Mouse (Mus musculus) heart, embryonic 10.5 days (tissue): ENCODE measurements around the gene Ralgps1. TPM values are rescaled to one million over a fixed set of nuclear protein-coding genes. Genes with fewer than 3 reads are reported as not detected.
A peak's percentile ranks its signal among the peaks of the same experiment; 100 is the strongest.
"Not testable (repeated sequence)": the region's sequence is repeated elsewhere in the genome, so short reads cannot be mapped to it uniquely, and the experiment has no call there.

Experiments used
- DNase-seq: peaks from one replicate; pipeline ENCODE4 v3.0.0-alpha.2; 2017; ENCODE audit warnings: low spot score
- H3K27ac ChIP-seq: fragments of 300-500 bp; sonication (generic); 2 replicates; pipeline ENCODE4 v1.5.1; 2016; ENCODE audit warnings: mild to moderate bottlenecking
- H3K27me3 ChIP-seq: fragments of 300-500 bp; sonication (generic); 2 replicates; pipeline ENCODE4 v1.6.1; 2016; ENCODE audit warnings: mild to moderate bottlenecking; ENCODE audit not compliant: poor library complexity, insufficient read depth, severe bottlenecking
- H3K36me3 ChIP-seq: fragments of 300-500 bp; sonication (generic); 2 replicates; pipeline ENCODE4 v1.6.1; 2016; ENCODE audit warnings: mild to moderate bottlenecking, moderate library complexity
- H3K4me1 ChIP-seq: fragments of 300-500 bp; sonication (generic); 2 replicates; pipeline ENCODE4 v1.6.1; 2016; ENCODE audit warnings: mild to moderate bottlenecking
- H3K4me3 ChIP-seq: fragments of 300-500 bp; sonication (generic); 2 replicates; pipeline ENCODE4 v1.5.1; 2016; ENCODE audit warnings: mild to moderate bottlenecking, moderate library complexity
- H3K9me3 ChIP-seq: fragments of 300-500 bp; sonication (generic); 2 replicates; pipeline ENCODE4 v1.6.1; 2016; ENCODE audit warnings: mild to moderate bottlenecking, moderate library complexity
- WGBS: fragments of 180-500 bp; shearing (Covaris S2); methylation state at CpG from one replicate; pipeline ENCODE4 v1.1.7; 2016; 5-methylcytosine and 5-hydroxymethylcytosine counted together
- polyA plus RNA-seq: library from polyadenylated mRNA; unstranded; fragments of >200 nt; fragmentation: Nextera tagmentation; extraction: Ambion mirVana; gene quantifications from 2 replicates; pipeline ENCODE4 v1.2.1, GENCODE M21; 2016

Gene Ralgps1
- polyA plus RNA-seq, 1 experiment from 2014 or later = 3.8 TPM

DNA sequence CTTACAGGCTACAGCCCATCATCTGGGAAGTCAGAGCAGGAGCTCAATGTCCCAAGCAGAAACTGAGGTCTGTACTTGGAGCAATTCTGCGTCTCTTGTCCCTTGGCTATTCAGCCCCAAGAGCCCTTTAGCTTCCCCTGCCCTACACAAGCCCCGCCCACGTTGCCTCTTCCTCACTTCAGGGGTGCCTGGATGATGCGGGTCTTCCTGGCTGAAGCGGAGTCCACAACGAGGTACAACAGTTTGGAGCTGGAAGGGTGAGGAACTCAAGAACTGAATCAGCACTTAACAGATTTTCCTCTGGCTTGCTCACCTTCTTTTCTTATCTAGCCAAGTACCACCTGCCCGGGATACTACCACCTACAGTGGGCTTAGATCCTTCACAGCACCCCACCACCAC is 239.0 kb downstream of the Ralgps1 start:
- Histone ChIP-seq H3K27me3 (peaks cover 34% of the 10 kb centered on the region), H3K36me3 (no peaks in the 10 kb centered on the region), H3K4me1 (peaks cover 32% of the 10 kb centered on the region), H3K9me3 (no peaks in the 10 kb centered on the region), H3K4me3 (no peak overlapping the region), H3K27ac (no peak overlapping the region)
- DNase-seq = no peak
- 8% methylated on average over 7 of the region's 7 CpGs for WGBS

- WGBS = under 1% methylated on average over 22 of the region's 22 CpGs
- Histone ChIP-seq H3K27ac (peak within 1 kb of the TSS; percentile 88), H3K4me1 (peaks cover 32% of the 10 kb centered on the region), H3K36me3 (no peaks in the 10 kb centered on the region), H3K4me3 (peak within 1 kb of the TSS; percentile 85), H3K9me3 (no peaks in the 10 kb centered on the region), H3K27me3 (peaks cover 30% of the 10 kb centered on the region)
- peak; percentile 89 for DNase-seq
Observed at GRCm38 (mm10) chr2:33131500-33132092, 239.7 kb downstream of the Ralgps1 start, which contains the start of gene Garnl3. Garnl3 (minus strand) TSS chr2:33131654.

GRCm38 (mm10) chr2:33130526-33131483 is 240.5 kb downstream of the Ralgps1 start:
- Histone ChIP-seq H3K9me3 (no peaks in the 10 kb centered on the region), H3K36me3 (no peaks in the 10 kb centered on the region), H3K4me1 (peaks cover 32% of the 10 kb centered on the region), H3K4me3 (peak overlapping the region; percentile 85), H3K27me3 (peaks cover 30% of the 10 kb centered on the region), H3K27ac (peak overlapping the region; percentile 88)
- WGBS = under 1% methylated on average over 55 of the region's 55 CpGs
- DNase-seq = peak; percentile 100

GRCm38 (mm10) chr2:33130141-33130525 is 241.2 kb downstream of the Ralgps1 start:
- under 1% methylated on average over 33 of the region's 33 CpGs for WGBS
- Histone ChIP-seq H3K9me3 (no peaks in the 10 kb centered on the region), H3K4me1 (peaks cover 32% of the 10 kb centered on the region), H3K27ac (peak overlapping the region; percentile 88), H3K27me3 (peaks cover 30% of the 10 kb centered on the region), H3K4me3 (peak overlapping the region; percentile 85), H3K36me3 (no peaks in the 10 kb centered on the region)
- no peak for DNase-seq

DNA sequence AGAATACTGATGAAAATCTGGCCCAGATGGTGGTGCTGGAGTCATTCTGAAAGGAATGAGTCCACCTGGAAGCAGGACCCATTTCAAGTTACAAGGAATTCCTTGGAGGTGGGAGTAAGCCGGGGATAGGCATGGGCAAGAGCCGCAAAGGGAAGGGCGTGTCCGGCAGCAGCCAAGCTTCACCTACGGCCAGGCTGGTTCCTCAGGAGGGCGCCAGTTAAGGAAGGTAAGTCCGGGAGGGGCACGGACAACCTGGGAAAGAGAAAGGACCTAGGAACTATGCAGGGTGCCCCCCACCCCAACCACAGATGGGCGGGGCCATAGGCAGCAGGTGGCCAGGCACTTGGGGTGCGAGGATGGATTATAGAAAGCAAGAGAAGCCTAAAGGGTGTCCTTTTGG is 241.6 kb downstream of the Ralgps1 start:
- Histone ChIP-seq H3K27ac (peak overlapping the region; percentile 88), H3K27me3 (peaks cover 26% of the 10 kb centered on the region), H3K4me3 (peak overlapping the region; percentile 85), H3K36me3 (no peaks in the 10 kb centered on the region), H3K4me1 (peaks cover 32% of the 10 kb centered on the region), H3K9me3 (no peaks in the 10 kb centered on the region)
- DNase-seq = peak; percentile 80
- WGBS = 2% methylated on average over 10 of the region's 10 CpGs

- H3K27ac ChIP-seq = no peak overlapping the region
- H3K27me3 ChIP-seq = peaks cover 26% of the 10 kb centered on the region
- H3K36me3 ChIP-seq = no peaks in the 10 kb centered on the region
- H3K4me1 ChIP-seq = peaks cover 32% of the 10 kb centered on the region
- WGBS = 68% methylated on average over 2 of the region's 2 CpGs
- H3K9me3 ChIP-seq = no peaks in the 10 kb centered on the region
- H3K4me3 ChIP-seq = no peak overlapping the region
- DNase-seq = no peak
Observed at GRCm38 (mm10) chr2:33129005-33129404, 242.3 kb downstream of the Ralgps1 start.

GRCm38 (mm10) chr2:33127271-33127670 is 244.0 kb downstream of the Ralgps1 start:
- no peaks in the 10 kb centered on the region for H3K9me3 ChIP-seq
- 43% methylated on average over 2 of the region's 2 CpGs for WGBS
- H3K36me3 ChIP-seq = no peaks in the 10 kb centered on the region
- peaks cover 16% of the 10 kb centered on the region for H3K27me3 ChIP-seq
- H3K4me3 ChIP-seq = no peak overlapping the region
- peaks cover 23% of the 10 kb centered on the region for H3K4me1 ChIP-seq
- no peak for DNase-seq
- no peak overlapping the region for H3K27ac ChIP-seq

GRCm38 (mm10) chr2:33122856-33123255 is 248.4 kb downstream of the Ralgps1 start:
- Histone ChIP-seq H3K4me3 (no peak overlapping the region), H3K9me3 (no peaks in the 10 kb centered on the region), H3K36me3 (no peaks in the 10 kb centered on the region), H3K4me1 (peaks cover 12% of the 10 kb centered on the region), H3K27ac (no peak overlapping the region), H3K27me3 (0 out of 2 replicates have a peak, but pooled peaks cover 7% of the 10 kb centered on the region)
- no peak for DNase-seq
- WGBS = 71% methylated on average over 6 of the region's 6 CpGs

GRCm38 (mm10) chr2:33100536-33100935 is 270.8 kb downstream of the Ralgps1 start:
- Histone ChIP-seq H3K27ac (no peak overlapping the region), H3K27me3 (no peaks in the 10 kb centered on the region), H3K9me3 (no peaks in the 10 kb centered on the region), H3K4me1 (peaks cover 14% of the 10 kb centered on the region), H3K4me3 (no peak overlapping the region), H3K36me3 (no peaks in the 10 kb centered on the region)
- WGBS = 74% methylated on average over 8 of the region's 8 CpGs
- no peak for DNase-seq

DNA sequence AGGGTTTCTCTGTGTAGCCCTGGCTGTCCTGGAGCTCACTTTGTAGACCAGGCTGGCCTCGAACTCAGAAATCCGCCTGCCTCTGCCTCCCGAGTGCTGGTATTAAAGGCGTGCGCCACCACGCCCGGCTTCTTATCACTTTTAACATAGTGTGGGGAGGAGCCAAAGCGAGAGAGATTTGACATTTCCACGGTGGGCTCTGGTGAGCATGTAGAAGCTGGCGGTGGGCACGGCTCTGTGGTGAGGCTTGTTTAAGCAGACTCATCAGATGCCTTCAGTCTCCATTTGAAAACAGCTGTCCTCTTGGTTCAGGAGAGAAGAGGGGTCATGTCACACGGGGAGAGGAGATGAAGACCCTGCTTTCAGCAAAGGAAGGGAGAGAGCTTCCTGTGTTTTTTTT is 274.0 kb downstream of the Ralgps1 start:
- not testable (repeated sequence) for DNase-seq, H3K27ac ChIP-seq, H3K4me3 ChIP-seq, H3K4me1 ChIP-seq, H3K36me3 ChIP-seq, H3K9me3 ChIP-seq, H3K27me3 ChIP-seq
- 80% methylated on average over 12 of the region's 12 CpGs for WGBS

GRCm38 (mm10) chr2:33095221-33095671 is 276.0 kb downstream of the Ralgps1 start:
- no peak overlapping the region for H3K27ac ChIP-seq
- WGBS = 71% methylated on average over 10 of the region's 10 CpGs

GRCm38 (mm10) chr2:33090620-33091520 is 280.4 kb downstream of the Ralgps1 start:
- no peak for DNase-seq
- WGBS = 71% methylated on average over 8 of the region's 8 CpGs
- H3K4me1 ChIP-seq = peaks cover 3% of the 10 kb centered on the region; the same call in 1 of the 2 replicates
- no peak overlapping the region for H3K4me3 ChIP-seq
- H3K27ac ChIP-seq = no peak overlapping the region
- no peaks in the 10 kb centered on the region for H3K36me3 ChIP-seq
- no peaks in the 10 kb centered on the region for H3K9me3 ChIP-seq
- H3K27me3 ChIP-seq = no peaks in the 10 kb centered on the region

More at GRCm38 (mm10) chr2:33095221-33095671, 276.0 kb downstream of the Ralgps1 start:
- H3K27me3 ChIP-seq = no peaks in the 10 kb centered on the region
- H3K4me1 ChIP-seq = peaks cover 3% of the 10 kb centered on the region; the same call in 1 of the 2 replicates
- no peak for DNase-seq
- H3K9me3 ChIP-seq = no peaks in the 10 kb centered on the region
- no peak overlapping the region for H3K4me3 ChIP-seq
- no peaks in the 10 kb centered on the region for H3K36me3 ChIP-seq
